Mouse (Mus musculus): ENCODE results near the gene 1700067K01Rik. TPM values are rescaled to one million over a fixed set of nuclear protein-coding genes. Genes with fewer than 3 reads are reported as not detected.

Gene 1700067K01Rik
- polyA plus RNA-seq (2012), result 0.54 and 0.89 TPM in 2 replicates

GRCm38 (mm10) chr8:84001281-84002000 lies at the start of gene 1700067K01Rik:
Gene 1700067K01Rik (plus strand): TSS chr8:84001502.

GRCm38 (mm10) chr8:83955106-83955957 lies 46.0 kb upstream of the 1700067K01Rik start, which contains the start of the genes Gm10644 and Asf1b:
Gene Gm10644 (minus strand): TSS chr8:83955205.
Gene Asf1b (plus strand): TSS chr8:83955507.

GRCm38 (mm10) chr8:83972150-83973120 lies 28.9 kb upstream of the 1700067K01Rik start, which contains the start of gene Prkaca:
Gene Prkaca (plus strand): TSS chr8:83972993.

GRCm38 (mm10) chr8:83997511-83998141 lies 3.7 kb upstream of the 1700067K01Rik start, which contains the start of gene Samd1:
Gene Samd1 (plus strand): TSS chr8:83997672.

GRCm38 (mm10) chr8:84011705-84012498 lies 10.6 kb downstream of the 1700067K01Rik start, which contains the start of gene 2210011C24Rik:
Gene 2210011C24Rik (minus strand): TSS chr8:84012171.

GRCm38 (mm10) chr8:84021096-84021495 lies 19.8 kb downstream of the 1700067K01Rik start, which contains the start of gene Palm3:
Gene Palm3 (plus strand): TSS chr8:84021471.

GRCm38 (mm10) chr8:84042066-84042947 lies 41.0 kb downstream of the 1700067K01Rik start, which contains the start of gene Il27ra:
Gene Il27ra (minus strand): TSS chr8:84042589.

GRCm38 (mm10) chr8:84044900-84045299 lies 43.6 kb downstream of the 1700067K01Rik start, which contains the start of gene Rln3:
Gene Rln3 (minus strand): TSS chr8:84045000.

Other genes starting within 250 kb of the 1700067K01Rik start
- gene Adgrl1, start 101.4 kb upstream of the 1700067K01Rik start, polyA plus RNA-seq (2012), result 12.8 and 26.7 TPM in 2 replicates
- 0.03 TPM in 1 of 2 replicates, not detected in the other for gene Gm10644, start 46.3 kb upstream of the 1700067K01Rik start, polyA plus RNA-seq (2012)
- 177 and 220 TPM in 2 replicates for gene Asf1b, start 46.0 kb upstream of the 1700067K01Rik start, polyA plus RNA-seq (2012)
- 21.8 and 27.0 TPM in 2 replicates for gene Prkaca, start 28.5 kb upstream of the 1700067K01Rik start, polyA plus RNA-seq (2012)
- gene Samd1, start 3.8 kb upstream of the 1700067K01Rik start, polyA plus RNA-seq (2012), result 183 and 218 TPM in 2 replicates
- 0.04 and 0.16 TPM in 2 replicates for gene 2210011C24Rik, start 10.7 kb downstream of the 1700067K01Rik start, polyA plus RNA-seq (2012)
- 0.11 and 0.31 TPM in 2 replicates for gene Palm3, start 20.0 kb downstream of the 1700067K01Rik start, polyA plus RNA-seq (2012)
- gene Il27ra, start 41.1 kb downstream of the 1700067K01Rik start, polyA plus RNA-seq (2012), result 6.6 and 10.7 TPM in 2 replicates
- 0.18 TPM in 1 of 2 replicates, not detected in the other for gene Rln3, start 43.5 kb downstream of the 1700067K01Rik start, polyA plus RNA-seq (2012)
- gene Gm10643, start 63.6 kb downstream of the 1700067K01Rik start, polyA plus RNA-seq (2012), result 0.06 and 0.25 TPM in 2 replicates
- 44.9 and 58.5 TPM in 2 replicates for gene Rfx1, start 65.3 kb downstream of the 1700067K01Rik start, polyA plus RNA-seq (2012)
- 52.7 and 58.9 TPM in 2 replicates for gene Dcaf15, start 103.3 kb downstream of the 1700067K01Rik start, polyA plus RNA-seq (2012)
- 0.76 and 1.00 TPM in 2 replicates for gene Podnl1, start 124.5 kb downstream of the 1700067K01Rik start, polyA plus RNA-seq (2012)
- 33.0 and 37.0 TPM in 2 replicates for gene Cc2d1a, start 146.4 kb downstream of the 1700067K01Rik start, polyA plus RNA-seq (2012)
- 0.84 and 1.5 TPM in 2 replicates for gene 4930432K21Rik, start 146.5 kb downstream of the 1700067K01Rik start, polyA plus RNA-seq (2012)
- gene Nanos3, start 183.7 kb downstream of the 1700067K01Rik start, polyA plus RNA-seq (2012), result 6.1 and 12.7 TPM in 2 replicates
- 29.6 and 37.8 TPM in 2 replicates for gene Zswim4, start 235.6 kb downstream of the 1700067K01Rik start, polyA plus RNA-seq (2012)
- 250 and 284 TPM in 2 replicates for gene D8Ertd738e, start 248.2 kb downstream of the 1700067K01Rik start, polyA plus RNA-seq (2012)